Mouse (Mus musculus): ENCODE data around the gene Map3k21.

Map3k21 gene

DNA sequence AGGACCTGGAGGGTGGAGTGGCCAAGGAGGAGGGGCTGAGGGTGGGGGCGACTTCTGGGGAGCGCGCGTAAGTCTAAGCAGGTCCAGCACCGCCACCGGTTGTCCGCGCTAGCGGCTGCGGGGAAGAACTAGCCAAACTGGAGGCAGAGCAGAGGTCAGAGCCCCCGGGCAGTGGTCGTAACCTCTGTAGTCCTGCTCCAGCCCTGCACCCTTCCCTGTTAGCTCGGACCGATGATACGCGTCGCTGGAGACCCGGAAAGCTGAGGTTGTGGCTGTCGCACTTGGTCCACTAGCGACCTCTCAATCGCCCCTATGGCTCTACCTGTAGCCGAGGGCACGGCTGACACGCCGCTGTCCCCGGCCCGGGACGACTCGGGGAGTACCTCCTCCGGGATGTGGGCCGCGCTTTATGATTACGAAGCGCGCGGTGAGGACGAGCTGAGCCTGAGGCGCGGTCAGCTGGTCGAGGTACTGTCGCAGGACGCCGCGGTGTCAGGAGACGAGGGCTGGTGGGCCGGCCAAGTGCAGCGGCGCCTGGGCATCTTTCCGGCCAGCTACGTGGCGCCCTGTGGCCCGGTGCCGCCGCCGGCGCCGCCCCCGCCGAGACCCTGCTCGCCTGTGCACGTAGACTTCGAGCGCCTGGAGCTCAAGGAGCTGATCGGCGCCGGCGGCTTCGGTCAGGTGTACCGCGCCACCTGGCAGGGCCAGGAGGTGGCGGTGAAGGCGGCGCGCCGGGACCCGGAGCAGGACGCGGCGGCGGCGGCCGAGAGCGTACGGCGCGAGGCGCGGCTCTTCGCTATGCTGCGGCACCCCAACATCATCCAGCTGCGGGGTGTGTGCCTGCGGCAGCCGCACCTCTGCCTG lies at the start of gene Map3k21:
Gene Map3k21, plus strand, starts transcription at position 86 of the 864 bp plus-strand sequence.
- peak; percentile 56 for DNase-seq

DNA sequence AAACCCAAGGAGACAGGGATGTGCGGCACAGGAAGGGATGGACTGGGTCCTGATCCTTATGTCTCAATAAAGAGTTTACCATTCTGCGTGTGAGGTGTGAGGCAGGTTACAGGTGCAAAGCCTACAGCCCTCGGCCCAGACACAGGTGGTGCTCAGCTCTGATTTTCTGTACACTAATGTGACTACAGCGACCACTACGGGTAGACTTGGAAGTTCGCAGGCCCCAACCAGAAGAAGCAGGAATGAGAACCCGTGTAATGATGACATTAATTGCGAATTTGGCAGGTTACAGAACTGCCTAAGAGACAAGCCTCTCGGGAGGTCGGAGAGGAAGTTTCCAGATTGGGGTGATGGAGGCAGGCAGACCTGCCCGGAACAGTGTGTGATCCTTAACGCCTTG lies 44.1 kb upstream of the Map3k21 start:
- no peak for DNase-seq

DNA sequence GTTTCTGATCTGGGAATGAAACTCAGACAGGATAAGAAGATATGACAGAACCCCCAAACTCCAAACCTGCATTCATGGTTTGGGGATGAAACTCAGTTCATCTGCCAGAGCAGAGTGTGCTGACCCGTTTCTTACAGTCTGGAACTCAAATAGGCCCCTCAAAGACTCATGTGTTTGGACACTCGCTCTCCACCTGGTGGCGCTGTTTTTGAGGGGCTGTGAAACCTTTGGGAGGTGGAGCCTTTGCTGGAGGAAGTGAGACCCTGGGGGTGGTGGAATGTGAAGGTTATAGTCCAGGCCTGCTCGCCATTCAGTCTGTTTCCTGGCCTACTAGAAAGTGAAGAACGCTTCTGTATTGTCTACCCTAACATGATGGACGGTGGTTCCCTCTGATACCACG lies 41.7 kb upstream of the Map3k21 start:
- peak; percentile 49 for DNase-seq

DNA sequence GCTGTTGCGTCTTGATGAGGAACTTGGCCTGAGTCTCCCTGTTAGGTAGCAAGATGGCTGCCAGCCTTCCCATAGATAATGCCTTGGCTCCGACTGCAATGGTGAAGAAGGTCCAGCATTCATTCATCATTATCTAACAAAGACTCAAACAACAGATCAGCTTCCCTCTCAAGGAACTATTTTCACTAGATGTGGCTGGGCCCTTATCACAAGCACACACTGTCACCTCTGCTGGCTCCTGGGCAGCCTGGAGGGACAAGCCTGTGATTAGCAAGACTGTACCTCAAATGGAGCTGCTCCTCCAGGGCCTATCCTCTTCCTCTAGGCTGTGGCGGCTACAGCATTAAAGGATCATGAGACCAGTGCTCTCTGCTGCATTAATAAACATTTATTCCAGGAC lies 40.5 kb upstream of the Map3k21 start:
- no peak for DNase-seq

DNA sequence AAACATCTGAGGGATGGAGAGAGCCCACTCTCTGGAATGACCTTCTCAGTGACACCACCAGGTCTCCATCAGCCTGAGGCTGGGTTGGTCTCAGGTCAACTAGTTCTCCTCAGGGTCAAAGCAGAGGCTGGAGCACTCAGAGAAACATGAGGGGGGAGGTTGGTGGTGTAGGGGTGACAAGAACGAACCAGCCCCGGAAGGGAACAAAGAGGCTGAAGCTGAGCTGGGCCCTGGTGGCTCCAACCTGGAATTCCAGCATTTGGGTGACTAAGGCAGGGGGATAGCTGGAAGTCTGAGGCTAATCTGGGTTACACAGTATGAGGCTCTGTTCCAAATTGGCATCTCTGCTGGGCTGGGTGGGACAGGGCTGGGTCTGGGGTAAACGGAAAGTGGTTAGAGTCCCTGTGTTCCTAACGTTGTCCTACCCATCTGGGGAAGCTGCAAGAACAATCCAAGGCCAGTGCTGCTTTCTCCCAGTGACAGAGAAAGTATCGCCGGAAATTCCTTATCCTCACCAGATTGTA lies 40.0 kb upstream of the Map3k21 start:
- DNase-seq: no peak

DNA sequence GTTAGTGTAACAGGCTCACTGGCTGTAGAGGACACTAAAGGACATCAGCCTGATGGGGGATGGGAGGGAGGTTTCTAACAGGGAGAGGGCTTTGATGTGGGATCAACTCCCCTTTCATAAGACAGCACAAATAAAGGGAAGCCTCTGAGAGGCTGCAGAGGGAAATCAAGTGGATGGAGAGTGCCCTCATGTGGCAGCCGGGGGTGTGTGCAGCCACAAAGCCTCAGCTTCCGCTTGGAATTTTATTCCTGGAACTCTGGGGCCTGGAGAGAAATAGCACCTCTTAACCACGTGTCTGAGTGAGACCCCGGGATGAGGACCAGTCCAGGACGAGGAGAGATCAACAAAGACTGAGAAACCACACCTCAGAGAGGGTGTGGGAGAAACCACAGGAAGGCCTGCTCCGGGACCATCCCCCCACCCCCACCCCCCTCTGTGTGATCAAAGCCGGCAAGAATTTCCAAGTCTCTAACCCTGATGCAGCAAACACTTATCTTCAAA lies 39.4 kb upstream of the Map3k21 start:
- DNase-seq: peak; percentile 88

DNA sequence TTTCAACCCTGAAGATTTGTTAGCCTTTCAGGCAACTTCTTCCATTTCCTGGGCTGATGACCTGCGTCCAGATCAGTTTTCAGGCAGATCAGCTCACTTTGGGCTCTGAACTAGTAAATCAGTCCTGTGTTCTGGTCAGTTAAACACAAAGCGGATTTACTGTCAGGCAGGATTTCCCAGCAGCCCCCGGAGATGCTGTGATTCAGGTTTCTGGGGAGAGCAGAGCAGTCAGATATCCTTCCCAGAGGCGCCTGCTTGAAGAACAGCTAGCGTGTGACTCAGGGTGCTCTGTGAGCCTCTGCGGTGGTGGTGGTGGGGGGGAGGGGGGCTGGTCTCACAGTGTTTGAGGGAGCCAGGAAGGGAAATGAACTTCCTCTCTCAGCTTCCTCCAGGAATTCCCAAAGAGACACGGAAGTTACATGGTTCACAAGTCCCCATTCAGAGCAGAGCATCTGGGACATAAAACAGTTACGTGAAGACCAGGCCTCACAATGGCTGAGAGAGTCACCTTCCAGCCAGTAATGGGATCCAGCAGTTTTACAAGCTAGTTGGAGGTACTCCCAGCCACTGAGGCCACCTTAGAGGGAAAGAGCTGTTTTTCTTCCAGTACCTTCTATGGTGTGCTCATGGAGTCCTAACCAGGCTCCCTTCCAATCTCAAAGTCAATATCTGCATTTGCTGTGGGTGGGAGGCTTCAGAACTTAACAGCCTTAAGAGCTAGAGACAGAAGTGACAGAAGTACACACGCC lies 37.6 kb upstream of the Map3k21 start:
- no peak for DNase-seq

DNA sequence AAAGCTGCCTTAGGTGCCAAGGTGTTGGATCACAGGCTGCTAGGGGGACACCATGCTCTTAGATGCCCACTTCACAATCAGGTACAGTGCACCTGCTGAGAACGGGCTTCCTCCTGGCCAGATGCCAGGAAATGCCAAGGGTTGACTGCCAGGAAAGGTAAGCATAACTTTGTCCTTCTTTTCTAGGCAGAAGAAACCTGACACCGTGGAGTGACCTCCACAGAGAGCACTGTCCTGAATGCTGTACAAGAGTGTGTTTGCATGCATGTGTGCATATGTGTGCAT lies 37.1 kb upstream of the Map3k21 start:
- DNase-seq: no peak

DNA sequence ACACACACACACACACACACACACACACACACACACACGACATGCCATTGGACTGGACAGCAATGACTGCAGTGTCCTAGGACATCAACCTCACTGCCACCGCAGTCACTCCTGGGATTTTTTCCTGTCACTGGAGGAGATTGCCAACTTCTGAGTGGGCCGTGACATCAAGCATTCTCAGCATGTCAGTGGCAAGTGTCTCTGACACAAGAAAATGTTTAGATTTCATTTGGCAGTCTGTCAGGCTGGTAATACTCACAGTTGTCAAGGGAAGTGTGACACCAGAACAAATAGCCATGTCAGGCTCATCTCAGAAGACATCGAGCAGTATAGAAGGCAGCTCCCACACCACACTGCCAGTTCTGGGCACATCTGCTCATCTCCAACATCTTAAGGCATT lies 29.8 kb upstream of the Map3k21 start:
- peak; percentile 20 for DNase-seq

DNA sequence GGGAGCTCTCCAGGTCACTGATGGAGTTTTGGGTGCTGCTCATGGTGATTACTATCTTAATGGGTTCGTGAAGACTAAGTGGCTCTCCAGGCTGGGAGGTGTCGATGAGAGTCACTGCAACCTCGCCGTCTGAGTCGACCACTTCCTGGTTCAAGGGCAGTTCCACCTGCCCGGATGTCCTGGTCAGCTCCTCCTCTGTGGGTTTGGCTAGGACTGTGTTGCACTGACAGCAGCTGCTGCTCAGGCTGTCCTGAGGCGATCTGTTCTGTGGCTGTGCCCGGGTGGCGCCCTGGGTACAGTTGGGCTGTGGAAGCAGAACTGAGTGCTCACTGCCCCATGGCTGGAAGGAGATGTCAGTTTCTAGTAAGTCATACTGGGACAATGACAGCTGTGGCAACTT lies 22.7 kb upstream of the Map3k21 start:
- DNase-seq: no peak

DNA sequence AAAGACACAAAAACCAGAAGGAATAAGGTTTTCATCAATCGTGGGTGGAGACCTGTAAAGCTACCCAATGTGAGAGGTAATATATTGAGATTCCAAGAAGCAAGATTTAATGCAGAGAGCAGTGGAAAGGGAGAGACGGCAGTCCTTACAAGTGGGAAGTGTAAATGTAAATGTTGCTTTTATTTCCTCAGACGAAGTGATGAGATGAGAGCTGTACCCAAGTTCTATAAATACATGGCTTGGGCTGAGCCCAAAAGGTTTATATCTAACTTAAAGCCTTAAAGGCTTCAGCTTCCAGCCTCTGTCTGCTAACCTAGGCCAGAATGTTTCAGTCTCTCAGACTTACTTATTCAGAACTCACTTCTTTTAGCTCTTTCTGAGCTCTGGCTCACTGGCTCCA lies 20.3 kb upstream of the Map3k21 start:
- DNase-seq: no peak

DNA sequence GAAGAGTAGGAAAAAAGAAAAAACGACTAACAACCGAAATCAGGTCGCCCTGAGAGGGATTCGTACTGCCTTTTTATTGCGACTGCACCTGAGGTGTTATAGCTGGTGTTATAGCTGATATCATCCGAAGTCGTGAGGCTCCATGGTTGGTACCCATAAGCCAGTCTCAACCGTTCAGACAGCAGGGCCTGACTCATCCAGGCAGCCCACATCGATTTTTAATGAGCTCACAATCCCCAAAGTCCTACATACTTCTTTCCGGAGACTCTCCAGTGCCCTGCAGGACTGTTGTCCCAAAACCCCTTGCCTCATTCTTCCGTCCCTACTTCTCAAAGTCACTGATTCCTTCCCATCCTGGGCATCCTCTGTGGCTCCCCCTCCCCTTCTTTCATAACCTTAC lies 12.9 kb upstream of the Map3k21 start:
- DNase-seq: no peak

DNA sequence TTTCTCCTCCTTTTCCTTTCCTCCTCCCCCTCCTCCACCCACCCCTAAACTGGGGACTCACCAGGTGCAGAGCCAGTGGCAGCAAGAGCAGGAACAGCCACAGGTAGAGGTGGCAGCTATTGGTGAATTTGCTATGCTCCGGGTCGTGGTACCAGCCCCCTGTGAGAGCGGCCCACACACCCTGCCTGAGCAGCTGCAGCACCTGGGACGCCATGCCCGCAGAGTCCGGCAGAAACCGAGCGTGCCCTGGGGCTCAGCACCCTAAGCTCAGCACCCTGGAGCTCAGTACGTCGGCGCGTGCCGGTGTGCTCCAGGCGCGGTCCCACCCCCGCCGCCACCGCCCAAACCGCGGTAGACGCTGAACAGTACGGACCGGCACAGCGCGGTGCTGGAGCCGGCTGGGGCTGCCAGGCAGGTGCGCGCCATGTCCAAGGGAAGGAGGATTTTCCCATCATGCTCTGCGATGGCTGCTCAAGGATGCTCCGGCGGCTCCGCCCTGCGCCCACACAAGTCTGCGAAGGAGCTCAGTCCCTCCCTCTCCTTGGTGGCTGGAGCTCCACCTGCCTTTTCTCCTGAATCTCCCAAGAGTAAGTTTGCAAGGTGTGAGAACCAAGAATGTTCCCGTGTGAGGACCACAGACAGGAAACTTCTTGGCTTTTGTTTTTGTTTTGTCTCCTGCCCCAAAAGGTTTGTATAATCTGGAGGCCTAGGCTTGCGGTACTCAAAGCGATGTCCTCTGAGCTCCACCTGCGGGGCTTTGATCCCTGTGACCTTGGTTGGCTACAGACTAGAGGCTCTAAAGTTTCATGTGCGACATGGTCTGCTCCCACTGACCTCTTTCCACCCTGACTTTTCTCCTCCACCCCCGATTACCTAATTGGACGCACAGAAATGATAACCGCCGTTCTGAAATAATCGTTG lies 12.1 kb upstream of the Map3k21 start, which contains the start of gene Pcnx2:
Gene Pcnx2, minus strand, starts transcription at position 450 of the 921 bp plus-strand sequence.
- peak; percentile 69 for DNase-seq

DNA sequence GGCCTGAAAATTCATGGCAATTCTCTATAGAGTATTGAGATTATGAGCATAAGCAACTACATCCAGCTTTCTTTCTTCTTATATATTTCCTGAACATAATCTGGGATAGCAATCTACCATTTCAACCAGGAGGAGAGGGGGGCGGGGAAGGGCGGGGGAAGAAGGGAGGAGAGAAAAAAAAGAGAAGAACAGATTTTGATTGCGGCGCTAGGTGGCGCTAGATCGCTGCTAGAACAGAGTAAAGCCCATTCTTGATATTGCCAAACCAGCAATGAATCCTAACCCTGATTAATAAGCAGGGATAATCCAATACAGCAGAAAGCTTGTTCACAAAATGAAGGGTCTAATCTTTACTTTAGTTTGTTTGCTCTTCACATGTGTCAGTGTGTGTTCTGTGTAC lies 11.4 kb upstream of the Map3k21 start:
- DNase-seq: peak; percentile 85

DNA sequence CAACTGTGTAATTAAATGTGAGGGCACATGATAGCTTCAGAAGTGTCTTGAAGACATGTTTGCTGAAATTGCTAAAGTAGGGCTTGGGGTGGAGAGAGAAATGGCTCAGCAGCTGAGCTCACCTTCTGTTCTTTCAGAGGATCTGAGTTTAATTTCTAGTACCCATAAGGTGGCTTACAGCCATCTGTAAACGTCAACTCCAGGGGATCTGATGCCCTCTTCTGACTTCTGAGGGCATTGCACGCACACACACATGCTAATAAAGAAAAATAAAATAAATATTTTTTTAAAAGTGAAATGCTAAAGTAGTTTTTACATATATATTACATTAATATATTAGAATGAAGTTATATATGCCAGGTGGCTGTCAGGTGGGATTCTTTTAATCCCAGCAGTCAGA lies 9.1 kb upstream of the Map3k21 start:
- DNase-seq: no peak

DNA sequence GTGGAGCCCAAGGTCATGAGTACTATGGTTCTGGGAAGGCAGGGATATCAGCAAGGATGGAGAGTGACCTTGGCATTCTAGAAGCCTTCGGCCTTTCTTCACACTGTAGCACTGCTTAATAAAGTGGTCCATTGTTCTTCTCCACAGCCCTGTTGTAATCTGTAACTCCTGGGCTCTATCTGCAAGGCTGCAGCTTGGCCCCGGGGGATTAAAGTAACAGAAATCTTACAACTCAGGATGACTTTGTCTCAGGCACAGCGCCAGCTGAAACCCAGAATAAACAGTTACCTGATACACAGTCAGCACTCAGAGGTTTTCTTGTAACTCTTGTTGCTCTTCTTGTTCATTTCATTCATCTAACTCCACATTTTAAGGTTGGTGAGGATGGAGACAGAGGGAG lies 7.7 kb upstream of the Map3k21 start:
- DNase-seq: no peak

DNA sequence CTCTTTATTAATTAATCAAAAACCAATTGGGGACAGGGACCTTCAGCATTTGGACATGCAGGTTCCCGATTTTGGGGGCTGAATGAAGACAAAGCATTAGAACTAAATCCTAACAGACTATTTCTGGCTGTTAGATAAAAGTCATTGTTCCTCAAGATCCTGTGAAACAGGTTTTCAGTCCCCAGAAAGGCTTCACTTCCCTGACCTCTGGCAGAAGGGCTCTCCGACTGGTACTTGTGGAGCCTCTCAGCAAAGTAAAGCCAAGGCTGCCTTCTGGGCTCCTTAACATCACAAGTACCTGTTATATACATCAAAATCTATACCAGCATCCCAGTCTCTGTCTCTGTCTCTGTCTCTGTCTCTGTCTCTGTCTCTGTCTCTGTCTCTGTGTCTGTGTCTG lies 4.9 kb upstream of the Map3k21 start:
- DNase-seq: no peak

DNA sequence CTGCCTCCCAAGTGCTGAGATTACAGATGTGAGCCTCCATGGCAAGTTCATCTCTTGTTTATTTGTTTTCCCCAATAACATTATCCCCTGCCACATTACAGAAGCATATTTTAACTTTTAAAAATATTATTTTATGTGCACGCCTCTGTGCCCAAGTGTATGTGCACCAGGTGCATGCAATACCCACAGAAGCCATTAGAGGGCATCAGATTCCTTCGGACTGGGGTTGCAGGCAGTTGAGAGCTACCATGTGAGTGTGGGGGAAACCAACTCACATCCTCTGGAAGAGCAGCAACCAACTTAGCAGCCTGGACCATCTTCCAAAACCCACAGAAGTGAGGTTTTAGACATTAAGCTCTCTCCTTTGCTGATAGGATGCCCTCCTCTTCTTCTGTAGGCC lies 2.9 kb upstream of the Map3k21 start:
- DNase-seq: no peak

DNA sequence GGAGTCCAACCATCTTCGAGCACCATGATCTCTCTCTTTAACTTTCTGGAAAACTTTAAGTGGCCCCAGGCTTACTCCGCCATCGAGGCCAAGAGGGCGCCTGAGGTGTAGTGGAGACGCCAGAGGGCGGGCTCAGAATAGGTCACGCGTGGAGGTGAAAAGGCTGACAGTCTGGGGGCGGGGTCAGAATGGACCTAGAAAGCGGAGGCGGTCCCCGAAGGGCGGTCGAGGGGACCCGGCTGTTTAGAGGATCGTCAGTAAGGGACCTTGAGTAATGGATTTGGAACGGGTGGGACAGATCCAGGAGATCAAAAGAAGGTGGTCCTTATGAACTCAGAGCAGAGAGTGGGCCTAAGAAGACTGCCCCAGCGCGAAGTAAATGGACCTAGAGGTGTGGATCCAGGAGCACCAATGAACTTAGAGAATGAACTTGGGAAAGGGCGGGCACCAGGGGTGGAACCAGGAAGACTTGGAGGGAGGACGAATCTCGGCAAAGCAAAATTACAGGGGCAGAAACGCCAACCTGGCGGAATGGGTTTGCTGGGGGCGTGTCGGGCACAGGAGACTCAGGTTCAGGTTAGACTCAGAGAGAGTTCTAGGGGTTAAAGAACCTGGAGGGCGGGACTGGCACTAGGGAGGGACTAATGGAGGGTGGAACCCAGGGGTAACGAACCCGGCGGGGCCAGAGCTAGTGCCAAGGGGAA lies 437 bp upstream of the Map3k21 start:
- DNase-seq: peak; percentile 24

DNA sequence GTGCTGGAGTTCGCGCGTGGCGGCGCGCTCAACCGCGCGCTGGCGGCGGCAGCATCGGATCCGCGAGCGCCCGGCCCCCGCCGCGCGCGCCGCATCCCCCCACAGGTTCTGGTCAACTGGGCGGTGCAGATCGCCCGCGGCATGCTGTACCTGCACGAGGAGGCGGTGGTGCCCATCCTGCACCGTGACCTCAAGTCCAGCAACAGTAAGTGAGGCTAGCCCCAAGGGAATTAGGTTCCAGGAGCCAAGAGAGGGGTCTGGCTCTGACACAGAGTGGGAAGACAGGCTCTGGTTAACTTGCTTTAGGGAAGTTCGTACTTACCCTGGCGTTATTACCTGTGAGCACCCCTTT lies 955 bp downstream of the Map3k21 start:
- no peak for DNase-seq

DNA sequence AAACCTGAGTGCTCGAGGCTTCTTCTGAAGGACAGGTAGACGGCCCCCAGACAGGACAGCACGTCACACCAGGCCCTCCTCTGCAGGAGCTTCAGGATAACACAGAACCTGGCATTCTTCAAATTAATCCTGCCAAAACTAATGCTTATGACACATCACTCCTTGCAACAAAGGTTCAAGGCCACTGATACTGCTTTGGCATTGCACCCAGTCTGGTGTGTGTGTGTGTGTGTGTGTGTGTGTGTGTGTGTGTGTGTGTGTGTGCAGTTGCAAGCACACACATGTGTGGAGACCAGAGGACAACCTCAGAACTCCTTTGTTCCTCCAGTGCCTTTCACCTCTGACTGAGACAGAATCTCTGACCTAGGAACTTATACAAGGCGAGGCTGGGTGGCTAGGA lies 3.0 kb downstream of the Map3k21 start:
- DNase-seq: no peak

DNA sequence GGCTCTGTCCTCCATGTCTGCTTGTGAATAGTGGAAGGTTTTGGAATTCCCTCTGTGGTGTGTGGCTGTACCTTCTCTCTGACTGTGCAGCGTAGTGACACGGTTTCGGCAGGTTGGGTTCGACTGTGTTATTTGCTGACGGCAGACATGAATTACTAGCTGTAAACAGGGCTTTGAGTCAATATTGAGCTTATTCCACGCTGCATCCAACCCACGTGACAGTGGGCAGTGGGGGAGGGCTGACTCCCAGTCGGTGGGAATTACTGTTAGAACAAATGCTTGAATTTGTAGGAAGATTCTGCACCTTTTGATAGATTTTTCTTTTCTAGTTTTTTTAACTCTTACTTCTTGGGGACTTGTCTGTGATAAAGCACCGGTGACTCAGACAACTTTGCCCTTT lies 4.1 kb downstream of the Map3k21 start:
- DNase-seq: no peak
